Mouse (Mus musculus) testis, adult 2 months (tissue): ENCODE data around the gene Pelo.

Experiments
- CTCF ChIP-seq: fragments of 200-500 bp; IDR thresholded peaks from 2 replicates; pipeline ENCODE4 v1.5.1; 2012; ENCODE audit warnings: low read depth, mild to moderate bottlenecking, inconsistent platforms, low read length, moderate library complexity; ENCODE audit not compliant: control insufficient read depth, insufficient read depth, insufficient replicate concordance
- POLR2A ChIP-seq: fragments of 200-500 bp; IDR thresholded peaks from 2 replicates; pipeline ENCODE4 v1.6.1; 2012; ENCODE audit warnings: low read depth, mild to moderate bottlenecking, inconsistent platforms, low read length, moderate library complexity; ENCODE audit not compliant: control insufficient read depth

DNA sequence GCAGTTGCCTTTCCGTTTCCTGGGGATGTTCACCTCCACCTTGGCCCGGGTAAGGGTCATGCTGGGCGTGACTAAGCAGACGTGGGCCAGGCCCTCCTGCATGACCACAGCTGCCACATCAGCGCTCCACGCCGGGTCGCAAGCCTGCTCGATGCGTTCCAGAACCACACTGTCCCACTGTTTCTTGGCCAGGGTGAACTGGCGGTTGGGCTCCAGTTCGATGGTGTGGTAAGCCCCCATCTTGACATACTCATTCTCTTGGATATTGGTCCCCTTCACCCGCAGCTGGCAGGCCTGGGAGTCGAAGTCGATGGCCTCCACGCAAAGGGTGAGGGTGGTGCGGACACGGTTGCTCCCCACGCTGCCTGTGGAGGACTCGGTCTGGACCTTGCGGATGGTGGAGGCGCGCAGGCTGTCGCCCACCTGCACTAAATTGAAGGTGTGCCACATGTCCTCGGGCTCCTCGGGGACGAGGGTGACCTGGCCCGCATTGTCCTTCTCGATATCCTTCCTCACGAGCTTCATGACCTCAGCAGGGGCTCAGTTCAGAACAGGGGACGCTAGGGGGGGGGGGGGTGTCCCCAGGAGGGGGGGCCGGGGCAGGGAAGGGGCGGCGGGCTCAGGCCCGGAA lies 476 bp downstream of the Pelo start:
- peak; percentile 67; the same call in 1 of the 2 replicates for TF ChIP-seq POLR2A
- no peak for TF ChIP-seq CTCF
